Mouse (Mus musculus) layer of hippocampus, postnatal 36 days (tissue): Measurements from ENCODE around the gene Sac3d1. TPM values are rescaled to one million over a fixed set of nuclear protein-coding genes. Genes with fewer than 3 reads are reported as not detected.
A peak's percentile ranks its signal among the peaks of the same experiment; 100 is the strongest.

Experiments
- DNase-seq, 2 experiments: peaks; one replicate each; pipeline ENCODE4 v3.0.0; 2022
- total RNA-seq, 2 experiments: library from RNA; stranded (reverse); gene quantifications; 2 replicates each; pipeline ENCODE4 v1.2.3; 2021

The Sac3d1 gene
- total RNA-seq, 2 experiments from 2014 or later: 14.7 to 14.9 TPM

GRCm38 (mm10) chr19:6068951-6069350, 49.5 kb downstream of the Sac3d1 start:
- no peak for DNase-seq

- DNase-seq: peak; percentile 86 to 87
Observed at GRCm38 (mm10) chr19:6067724-6068415, 50.6 kb downstream of the Sac3d1 start, which contains the start of gene Tm7sf2. Tm7sf2 (minus strand) TSS chr19:6068373.

DNA sequence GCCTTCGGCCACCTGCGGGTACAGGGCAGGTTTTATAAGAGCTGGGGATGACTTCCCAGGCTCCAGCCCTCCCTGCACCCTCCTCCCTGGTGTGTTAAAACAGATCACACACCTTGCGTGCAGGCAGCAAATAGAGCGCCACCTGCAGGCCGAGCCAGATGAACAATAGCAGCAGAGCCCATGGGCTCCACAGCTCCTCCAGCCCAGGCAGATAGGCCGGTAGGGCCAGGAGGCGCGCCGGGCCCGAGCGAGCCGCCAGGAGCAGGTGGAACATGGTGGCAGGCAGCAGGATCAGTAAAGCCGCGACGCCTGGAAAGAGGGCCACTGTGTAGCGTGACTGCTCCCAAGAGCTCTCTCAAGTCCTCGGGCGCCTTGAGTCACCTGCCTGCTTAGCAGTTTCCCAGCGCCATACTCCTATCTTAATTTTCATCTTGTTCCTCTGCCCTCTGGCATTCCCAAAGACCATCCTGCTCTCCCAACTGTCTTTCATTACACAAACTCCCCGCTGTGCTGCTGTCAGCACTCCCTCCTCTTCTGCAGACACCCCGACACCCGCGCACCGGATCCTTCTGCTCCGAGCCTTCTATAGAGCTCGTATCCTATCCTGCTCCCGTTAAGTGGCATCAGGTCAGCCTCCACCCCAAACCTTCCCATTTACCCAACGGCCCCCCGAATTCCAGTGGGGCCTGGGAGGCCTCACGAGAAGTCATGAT, 51.3 kb downstream of the Sac3d1 start:
- DNase-seq: peak; percentile 75 to 81

- DNase-seq: peak in 1 of 2 experiments; percentile 21
Observed at GRCm38 (mm10) chr19:6066571-6066970, 51.9 kb downstream of the Sac3d1 start.

Other genes with a start within 250 kb of the Sac3d1 start
- gene Frmd8, start 243.4 kb downstream of the Sac3d1 start, total RNA-seq: 10 to 100 TPM; 13.5 to 14.2 TPM
- 1 to 10 TPM; 2.5 to 2.7 TPM for gene Slc25a45, start 240.8 kb downstream of the Sac3d1 start, total RNA-seq
- gene Tigd3, start 224.5 kb downstream of the Sac3d1 start, total RNA-seq: 1 to 10 TPM; 1.9 to 2.2 TPM
- gene Dpf2, start 205.6 kb downstream of the Sac3d1 start, total RNA-seq: 100 to 1,000 TPM in 1 of 2 experiments, 10 to 100 TPM in 1; 92.0 to 108 TPM
- 1 to 10 TPM; 4.4 to 5.5 TPM for gene Cdc42ep2, start 193.8 kb downstream of the Sac3d1 start, total RNA-seq
- gene Pola2, start 154.4 kb downstream of the Sac3d1 start, total RNA-seq: 1 to 10 TPM; 5.3 to 5.5 TPM
- gene Slc22a20, start 132.5 kb downstream of the Sac3d1 start, total RNA-seq: not detected
- gene Capn1, start 102.8 kb downstream of the Sac3d1 start, total RNA-seq: 10 to 100 TPM; 20.5 to 26.0 TPM
- 10 to 100 TPM; 46.4 to 52.3 TPM for gene Syvn1, start 72.1 kb downstream of the Sac3d1 start, total RNA-seq
- gene Mrpl49, start 60.9 kb downstream of the Sac3d1 start, total RNA-seq: 10 to 100 TPM; 46.8 to 47.9 TPM
- 100 to 1,000 TPM; 676 to 701 TPM for gene Fau, start 60.8 kb downstream of the Sac3d1 start, total RNA-seq
- gene Znhit2, start 57.5 kb downstream of the Sac3d1 start, total RNA-seq: 10 to 100 TPM; 33.1 to 35.2 TPM
- 10 to 100 TPM; 26.4 to 34.2 TPM for gene Tm7sf2, start 50.3 kb downstream of the Sac3d1 start, total RNA-seq
- gene Vps51, start 41.4 kb downstream of the Sac3d1 start, total RNA-seq: 10 to 100 TPM; 85.3 to 88.8 TPM
- not detected for gene Tmem262, start 38.6 kb downstream of the Sac3d1 start, total RNA-seq
- gene Gm28374, start 36.4 kb downstream of the Sac3d1 start, total RNA-seq: 1 to 10 TPM; 1.5 to 1.6 TPM
- 10 to 100 TPM; 39.6 to 40.3 TPM for gene Zfpl1, start 33.7 kb downstream of the Sac3d1 start, total RNA-seq
- gene Cdca5, start 33.7 kb downstream of the Sac3d1 start, total RNA-seq: under 1 TPM; 0.17 to 0.43 TPM
- gene AC131692.1, start 24.2 kb downstream of the Sac3d1 start, total RNA-seq: not detected
- gene Naaladl1, start 12.9 kb downstream of the Sac3d1 start, total RNA-seq: under 1 TPM in 1 of 2 experiments, not detected in 1; 0.12 TPM
- 10 to 100 TPM; 40.2 to 42.5 TPM for gene Snx15, start 9.7 kb upstream of the Sac3d1 start, total RNA-seq
- gene Batf2, start 22.3 kb upstream of the Sac3d1 start, total RNA-seq: under 1 TPM; 0.28 to 0.60 TPM
- gene Arl2, start 22.9 kb upstream of the Sac3d1 start, total RNA-seq: 10 to 100 TPM; 69.1 to 73.2 TPM
- gene Majin, start 65.7 kb upstream of the Sac3d1 start, total RNA-seq: not detected
- not detected for gene Gpha2, start 107.7 kb upstream of the Sac3d1 start, total RNA-seq
- 100 to 1,000 TPM; 135 to 137 TPM for gene Ppp2r5b, start 117.2 kb upstream of the Sac3d1 start, total RNA-seq
- 10 to 100 TPM; 31.3 to 34.0 TPM for gene Atg2a, start 123.0 kb upstream of the Sac3d1 start, total RNA-seq
- gene Ehd1, start 158.1 kb upstream of the Sac3d1 start, total RNA-seq: 10 to 100 TPM; 72.8 to 82.2 TPM
- 1 to 10 TPM; 4.3 to 6.9 TPM for gene Cdc42bpg, start 187.8 kb upstream of the Sac3d1 start, total RNA-seq
- gene Men1, start 216.3 kb upstream of the Sac3d1 start, total RNA-seq: 10 to 100 TPM; 63.3 to 69.8 TPM
- gene Map4k2, start 222.5 kb upstream of the Sac3d1 start, total RNA-seq: 10 to 100 TPM; 74.9 to 87.7 TPM
- gene Sf1, start 245.0 kb upstream of the Sac3d1 start, total RNA-seq: 100 to 1,000 TPM; 188 to 222 TPM